Mouse (Mus musculus) heart, embryonic 16.5 days (tissue): Measurements from ENCODE around the gene Pelo. TPM values are rescaled to one million over a fixed set of nuclear protein-coding genes. Genes with fewer than 3 reads are reported as not detected.

Experiments used
- ATAC-seq: fragments of 200-750 bp; cut with Nextera tagmentation; replicated peaks from 2 replicates; pipeline ENCODE4 v1.8.0; 2017; ENCODE audit warnings: moderate number of reproducible peaks; ENCODE audit not compliant: insufficient read depth, low FRiP score; ENCODE audit errors: extremely low read depth
- H3K27ac ChIP-seq: fragments of 300-500 bp; sonication (generic); 2 replicates; pipeline ENCODE4 v1.5.1; 2014; ENCODE audit warnings: mild to moderate bottlenecking, low read length, control low read depth, moderate library complexity
- H3K27me3 ChIP-seq: fragments of 300-500 bp; sonication (generic); 2 replicates; pipeline ENCODE4 v1.6.1; 2014; ENCODE audit warnings: low read length, mixed read lengths; ENCODE audit not compliant: control insufficient read depth, insufficient read depth
- H3K36me3 ChIP-seq: fragments of 300-500 bp; sonication (generic); 2 replicates; pipeline ENCODE4 v1.6.1; 2014; ENCODE audit not compliant: control insufficient read depth, insufficient read depth
- H3K4me1 ChIP-seq: fragments of 300-500 bp; sonication (generic); 2 replicates; pipeline ENCODE4 v1.6.1; 2014; ENCODE audit warnings: low read length, mixed read lengths; ENCODE audit not compliant: control insufficient read depth, insufficient read depth
- H3K4me2 ChIP-seq: fragments of 300-500 bp; sonication (generic); 2 replicates; pipeline ENCODE4 v1.6.1; 2014; ENCODE audit warnings: low read depth, mild to moderate bottlenecking, control low read depth, low read length
- H3K4me3 ChIP-seq: fragments of 300-500 bp; sonication (generic); 2 replicates; pipeline ENCODE4 v1.5.1; 2014; ENCODE audit warnings: mild to moderate bottlenecking, control low read depth, low read length
- H3K9ac ChIP-seq: fragments of 300-500 bp; sonication (generic); 2 replicates; pipeline ENCODE4 v1.6.1; 2014; ENCODE audit warnings: low read length, control low read depth
- H3K9me3 ChIP-seq: fragments of 300-500 bp; sonication (generic); replicated peaks from 2 replicates; pipeline ENCODE4 v1.6.1; 2016; ENCODE audit warnings: low read length; ENCODE audit not compliant: control insufficient read depth
- WGBS: fragments of 180-500 bp; shearing (Covaris S2); extraction: QIAGEN DNeasy Blood & Tissue Kit; methylation state at CpG from one replicate; pipeline ENCODE4 v1.1.7; 2014; 5-methylcytosine and 5-hydroxymethylcytosine counted together
- polyA plus RNA-seq: library from polyadenylated mRNA; unstranded; fragments of >200 nt; fragmentation: Nextera tagmentation; extraction: Ambion mirVana; gene quantifications from 2 replicates; pipeline ENCODE4 v1.2.1, GENCODE M21; 2015

The Pelo gene
- polyA plus RNA-seq, 1 experiment from 2014 or later, result 6.9 TPM

- H3K4me1 ChIP-seq, result peaks cover 38% of the 10 kb centered on the region
- peak; percentile 42 for ATAC-seq
- peak overlapping the region; percentile 80 for H3K4me3 ChIP-seq
- H3K9me3 ChIP-seq, result no peaks in the 10 kb centered on the region
- peak overlapping the region; percentile 99 for H3K27ac ChIP-seq
- H3K36me3 ChIP-seq, result peaks cover 9% of the 10 kb centered on the region; the same call in 1 of the 2 replicates
- H3K27me3 ChIP-seq, result no peaks in the 10 kb centered on the region
- H3K9ac ChIP-seq, result peak overlapping the region; percentile 92
- 3% methylated on average over 34 of the region's 35 CpGs for WGBS
- H3K4me2 ChIP-seq, result peak overlapping the region; percentile 98
Observed at GRCm38 (mm10) chr13:115089395-115090025, 476 bp downstream of the Pelo start.

GRCm38 (mm10) chr13:115089020-115089394 lies 979 bp downstream of the Pelo start:
- 40% methylated on average over 11 of the region's 11 CpGs for WGBS
- Histone ChIP-seq H3K9ac (peak overlapping the region; percentile 92), H3K9me3 (no peaks in the 10 kb centered on the region), H3K4me2 (peak overlapping the region; percentile 98), H3K27me3 (no peaks in the 10 kb centered on the region), H3K36me3 (peaks cover 9% of the 10 kb centered on the region; the same call in 1 of the 2 replicates), H3K27ac (peak overlapping the region; percentile 99), H3K4me1 (peaks cover 37% of the 10 kb centered on the region), H3K4me3 (peak overlapping the region; percentile 80)
- ATAC-seq, result no peak

- Histone ChIP-seq H3K4me1 (peaks cover 28% of the 10 kb centered on the region), H3K4me2 (no peak overlapping the region), H3K27me3 (no peaks in the 10 kb centered on the region), H3K4me3 (no peak overlapping the region), H3K36me3 (peaks cover 9% of the 10 kb centered on the region; the same call in 1 of the 2 replicates), H3K9me3 (no peaks in the 10 kb centered on the region), H3K27ac (no peak overlapping the region), H3K9ac (no peak overlapping the region)
- 74% methylated on average over 6 of the region's 6 CpGs for WGBS
- ATAC-seq, result no peak
Observed at GRCm38 (mm10) chr13:115085974-115086373, 4.0 kb downstream of the Pelo start.

- Histone ChIP-seq H3K36me3 (peaks cover 4% of the 10 kb centered on the region; the same call in 1 of the 2 replicates), H3K4me2 (no peak overlapping the region), H3K4me3 (no peak overlapping the region), H3K27me3 (no peaks in the 10 kb centered on the region), H3K9ac (no peak overlapping the region), H3K27ac (no peak overlapping the region), H3K4me1 (peaks cover 14% of the 10 kb centered on the region), H3K9me3 (no peaks in the 10 kb centered on the region)
- WGBS, result 77% methylated on average over 7 of the region's 7 CpGs
- ATAC-seq, result no peak
Observed at GRCm38 (mm10) chr13:115082339-115082738, 7.6 kb downstream of the Pelo start.

GRCm38 (mm10) chr13:115079996-115080585 lies 9.9 kb downstream of the Pelo start:
- no peaks in the 10 kb centered on the region for H3K36me3 ChIP-seq
- H3K4me2 ChIP-seq, result no peak overlapping the region
- ATAC-seq, result no peak
- H3K9ac ChIP-seq, result no peak overlapping the region
- H3K4me3 ChIP-seq, result no peak overlapping the region
- H3K9me3 ChIP-seq, result no peaks in the 10 kb centered on the region
- H3K27me3 ChIP-seq, result no peaks in the 10 kb centered on the region
- WGBS, result 77% methylated on average over 3 of the region's 3 CpGs
- no peak overlapping the region for H3K27ac ChIP-seq
- peaks cover 4% of the 10 kb centered on the region; the same call in 1 of the 2 replicates for H3K4me1 ChIP-seq

- Histone ChIP-seq H3K9me3 (no peaks in the 10 kb centered on the region), H3K27ac (no peak overlapping the region), H3K4me1 (peaks cover 4% of the 10 kb centered on the region; the same call in 1 of the 2 replicates), H3K4me3 (no peak overlapping the region), H3K4me2 (no peak overlapping the region), H3K36me3 (no peaks in the 10 kb centered on the region), H3K27me3 (no peaks in the 10 kb centered on the region), H3K9ac (no peak overlapping the region)
- ATAC-seq, result no peak
- WGBS, result 71% methylated on average over 6 of the region's 6 CpGs
Observed at GRCm38 (mm10) chr13:115078997-115079685, 10.8 kb downstream of the Pelo start.

- no peaks in the 10 kb centered on the region for H3K36me3 ChIP-seq
- H3K9ac ChIP-seq, result no peak overlapping the region
- no peak overlapping the region for H3K4me3 ChIP-seq
- WGBS, result 74% methylated on average over 9 of the region's 9 CpGs
- no peak overlapping the region for H3K27ac ChIP-seq
- no peaks in the 10 kb centered on the region for H3K27me3 ChIP-seq
- no peak for ATAC-seq
- H3K4me2 ChIP-seq, result no peak overlapping the region
- peaks cover 4% of the 10 kb centered on the region; the same call in 1 of the 2 replicates for H3K4me1 ChIP-seq
- no peaks in the 10 kb centered on the region for H3K9me3 ChIP-seq
Observed at GRCm38 (mm10) chr13:115077346-115078134, 12.4 kb downstream of the Pelo start.

GRCm38 (mm10) chr13:115072386-115072785 lies 17.6 kb downstream of the Pelo start:
- Histone ChIP-seq H3K9ac (no peak overlapping the region), H3K27me3 (no peaks in the 10 kb centered on the region), H3K4me1 (0 out of 2 replicates have a peak, but pooled peaks cover 2% of the 10 kb centered on the region), H3K4me2 (no peak overlapping the region), H3K9me3 (no peaks in the 10 kb centered on the region), H3K4me3 (no peak overlapping the region), H3K36me3 (no peaks in the 10 kb centered on the region), H3K27ac (no peak overlapping the region)
- WGBS, result 77% methylated on average over 6 of the region's 6 CpGs
- ATAC-seq, result no peak
